Mouse (Mus musculus) intestine, postnatal 0 days (tissue): Measurements from ENCODE around the gene Evx2. TPM values are rescaled to one million over a fixed set of nuclear protein-coding genes. Genes with fewer than 3 reads are reported as not detected.

Experiments used
- ATAC-seq: fragments of 200-750 bp; cut with Nextera tagmentation; 2 replicates; pipeline ENCODE4 v1.8.0; 2017; ENCODE audit warnings: mild to moderate bottlenecking, moderate TSS enrichment, moderate library complexity
- H3K27ac ChIP-seq: fragments of 300-500 bp; sonication (generic); 2 replicates; pipeline ENCODE4 v1.5.1; 2014; ENCODE audit warnings: mild to moderate bottlenecking, low read depth, low read length, moderate library complexity
- H3K27me3 ChIP-seq: fragments of 300-500 bp; sonication (generic); replicated peaks from 2 replicates; pipeline ENCODE4 v1.6.1; 2014; ENCODE audit warnings: low read length, mixed read lengths; ENCODE audit not compliant: control insufficient read depth, insufficient read depth
- H3K36me3 ChIP-seq: fragments of 300-500 bp; sonication (generic); 2 replicates; pipeline ENCODE4 v1.6.1; 2014; ENCODE audit warnings: mild to moderate bottlenecking, moderate library complexity; ENCODE audit not compliant: control insufficient read depth, insufficient read depth
- H3K4me1 ChIP-seq: fragments of 300-500 bp; sonication (generic); replicated peaks from 2 replicates; pipeline ENCODE4 v1.6.1; 2014; ENCODE audit warnings: antibody characterized with exemption, low read length, mixed read lengths; ENCODE audit not compliant: control insufficient read depth, insufficient read depth
- H3K4me2 ChIP-seq: fragments of 300-500 bp; sonication (generic); replicated peaks from 2 replicates; pipeline ENCODE4 v1.6.1; 2014; ENCODE audit warnings: low read depth, mild to moderate bottlenecking, moderate library complexity
- H3K4me3 ChIP-seq: fragments of 300-500 bp; sonication (generic); 2 replicates; pipeline ENCODE4 v1.5.1; 2014; ENCODE audit warnings: low read depth, low read length
- H3K9ac ChIP-seq: fragments of 300-500 bp; sonication (generic); 2 replicates; pipeline ENCODE4 v1.6.1; 2014; ENCODE audit warnings: mild to moderate bottlenecking, low read depth, low read length
- H3K9me3 ChIP-seq: fragments of 300-500 bp; sonication (generic); 2 replicates; pipeline ENCODE4 v1.6.1; 2016; ENCODE audit warnings: mixed run types; ENCODE audit not compliant: control insufficient read depth
- CTCF ChIP-seq: sonication (generic); IDR thresholded peaks from 2 replicates; pipeline ENCODE4 v1.5.1; 2016; ENCODE audit warnings: low read depth, mild to moderate bottlenecking, control low read depth, antibody characterized with exemption, moderate library complexity
- WGBS: fragments of 180-500 bp; shearing (Covaris S2); extraction: QIAGEN DNeasy Blood & Tissue Kit; methylation state at CpG from one replicate; pipeline ENCODE4 v1.1.7; 2014; 5-methylcytosine and 5-hydroxymethylcytosine counted together
- polyA plus RNA-seq: library from polyadenylated mRNA; unstranded; fragments of >200 nt; fragmentation: Nextera tagmentation; extraction: Ambion mirVana; gene quantifications from 2 replicates; pipeline ENCODE4 v1.2.1, GENCODE M21; 2015

The Evx2 gene
- polyA plus RNA-seq, 1 experiment from 2014 or later: not detected

- 15% methylated on average over 22 of the region's 22 CpGs for whole genome bisulfite sequencing
- no peak overlapping the region for H3K4me2 ChIP-seq
- no peak overlapping the region for H3K9ac ChIP-seq
- H3K4me1 ChIP-seq: 0 out of 2 replicates have a peak, but pooled peaks cover 2% of the 10 kb centered on the region
- no peaks in the 10 kb centered on the region for H3K36me3 ChIP-seq
- TF ChIP-seq CTCF: no peak
- H3K27ac ChIP-seq: no peak overlapping the region
- no peaks in the 10 kb centered on the region for H3K9me3 ChIP-seq
- peak overlapping the region; percentile 9; the same call in 1 of the 2 replicates for H3K4me3 ChIP-seq
- ATAC-seq: no peak
- peaks cover 98% of the 10 kb centered on the region for H3K27me3 ChIP-seq
Measured at GRCm38 (mm10) chr2:74700546-74701112, 41.3 kb upstream of the Evx2 start.

GRCm38 (mm10) chr2:74699664-74700545 is 40.5 kb upstream of the Evx2 start:
- 0 out of 2 replicates have a peak, but pooled peaks cover 2% of the 10 kb centered on the region for H3K4me1 ChIP-seq
- no peak for TF ChIP-seq CTCF
- H3K27me3 ChIP-seq: peaks cover 98% of the 10 kb centered on the region
- H3K4me2 ChIP-seq: 0 out of 2 replicates have a peak overlapping the region, but pooled peaks have one; percentile 3
- no peak for ATAC-seq
- no peak overlapping the region for H3K27ac ChIP-seq
- H3K4me3 ChIP-seq: peak overlapping the region; percentile 9; the same call in 1 of the 2 replicates
- H3K9ac ChIP-seq: no peak overlapping the region
- 15% methylated on average over 23 of the region's 23 CpGs for WGBS
- no peaks in the 10 kb centered on the region for H3K9me3 ChIP-seq
- H3K36me3 ChIP-seq: no peaks in the 10 kb centered on the region

GRCm38 (mm10) chr2:74699053-74699430 is 39.7 kb upstream of the Evx2 start:
- Histone ChIP-seq H3K4me3 (peak overlapping the region; percentile 45), H3K9me3 (no peaks in the 10 kb centered on the region), H3K9ac (no peak overlapping the region; the same call in 1 of the 2 replicates), H3K36me3 (no peaks in the 10 kb centered on the region), H3K4me1 (0 out of 2 replicates have a peak, but pooled peaks cover 2% of the 10 kb centered on the region), H3K27me3 (peaks cover 98% of the 10 kb centered on the region), H3K27ac (no peak overlapping the region), H3K4me2 (peak overlapping the region; percentile 65)
- no peak for ATAC-seq
- 4% methylated on average over 17 of the region's 17 CpGs for WGBS
- TF ChIP-seq CTCF: no peak

- WGBS: under 1% methylated on average over 81 of the region's 86 CpGs
- no peak overlapping the region for H3K27ac ChIP-seq
- ATAC-seq: no peak
Measured at GRCm38 (mm10) chr2:74698201-74699052, 39.1 kb upstream of the Evx2 start.

GRCm38 (mm10) chr2:74697567-74698121 is 38.3 kb upstream of the Evx2 start, which contains the start of gene Hoxd9:
Gene Hoxd9 (plus strand): TSS chr2:74697727.
- peak; percentile 39; the same call in 1 of the 2 replicates for TF ChIP-seq CTCF
- Histone ChIP-seq H3K4me1 (0 out of 2 replicates have a peak, but pooled peaks cover 2% of the 10 kb centered on the region), H3K9ac (peak within 1 kb of the TSS; percentile 40; the same call in 1 of the 2 replicates), H3K27ac (no peak within 1 kb of the TSS), H3K4me3 (peak within 1 kb of the TSS; percentile 45), H3K36me3 (no peaks in the 10 kb centered on the region), H3K27me3 (peaks cover 98% of the 10 kb centered on the region), H3K9me3 (no peaks in the 10 kb centered on the region), H3K4me2 (peak within 1 kb of the TSS; percentile 65)
- ATAC-seq: peak; percentile 49; the same call in 1 of the 2 replicates
- under 1% methylated on average over 43 of the region's 43 CpGs for WGBS

More at GRCm38 (mm10) chr2:74698201-74699052, 39.1 kb upstream of the Evx2 start:
- TF ChIP-seq CTCF: no peak
- Histone ChIP-seq H3K9me3 (no peaks in the 10 kb centered on the region), H3K4me3 (peak overlapping the region; percentile 45), H3K4me1 (0 out of 2 replicates have a peak, but pooled peaks cover 2% of the 10 kb centered on the region), H3K4me2 (peak overlapping the region; percentile 65), H3K9ac (peak overlapping the region; percentile 40; the same call in 1 of the 2 replicates), H3K36me3 (no peaks in the 10 kb centered on the region), H3K27me3 (peaks cover 98% of the 10 kb centered on the region)
